Mouse (Mus musculus): ENCODE results near the gene Chd2.
A peak's percentile ranks its signal among the peaks of the same experiment; 100 is the strongest.

Chd2 gene

GRCm38 (mm10) chr7:73564131-73564530 is 22.5 kb upstream of the Chd2 start:
- DNase-seq (ENCODE audit: low read depth, low spot score) = no peak

GRCm38 (mm10) chr7:73561492-73562055 is 19.9 kb upstream of the Chd2 start:
- DNase-seq (ENCODE audit: low read depth, low spot score) = no peak

GRCm38 (mm10) chr7:73560811-73561210 is 19.2 kb upstream of the Chd2 start:
- no peak for DNase-seq (ENCODE audit: low read depth, low spot score)

- DNase-seq (ENCODE audit: low read depth, low spot score) = no peak
These were observed 18.2 kb upstream of the Chd2 start for GRCm38 (mm10) chr7:73559853-73560190.

- DNase-seq (ENCODE audit: low read depth, low spot score) = no peak
These were observed 17.7 kb upstream of the Chd2 start for GRCm38 (mm10) chr7:73559170-73559852.

GRCm38 (mm10) chr7:73558293-73559169 is 16.9 kb upstream of the Chd2 start:
- peak; percentile 100 for DNase-seq (ENCODE audit: low read depth, low spot score)

- no peak for DNase-seq (ENCODE audit: low read depth, low spot score)
These were observed 16.1 kb upstream of the Chd2 start for GRCm38 (mm10) chr7:73557671-73558265.

GRCm38 (mm10) chr7:73556688-73557667 is 15.3 kb upstream of the Chd2 start:
- DNase-seq (ENCODE audit: low read depth, low spot score) = no peak

- DNase-seq (ENCODE audit: low read depth, low spot score) = no peak
These were observed 14.4 kb upstream of the Chd2 start for GRCm38 (mm10) chr7:73555918-73556580.

- no peak for DNase-seq (ENCODE audit: low read depth, low spot score)
These were observed 13.2 kb upstream of the Chd2 start for GRCm38 (mm10) chr7:73554849-73555248.

GRCm38 (mm10) chr7:73553160-73553559 is 11.5 kb upstream of the Chd2 start:
- DNase-seq (ENCODE audit: low read depth, low spot score) = no peak

- no peak for DNase-seq (ENCODE audit: low read depth, low spot score)
These were observed 10.6 kb upstream of the Chd2 start for GRCm38 (mm10) chr7:73552054-73552750.

GRCm38 (mm10) chr7:73551370-73551769 is 9.7 kb upstream of the Chd2 start:
- no peak for DNase-seq (ENCODE audit: low read depth, low spot score)

GRCm38 (mm10) chr7:73548051-73548450 is 6.4 kb upstream of the Chd2 start:
- no peak for DNase-seq (ENCODE audit: low read depth, low spot score)

- no peak for DNase-seq (ENCODE audit: low read depth, low spot score)
These were observed 5.2 kb upstream of the Chd2 start for GRCm38 (mm10) chr7:73546561-73547510.

- DNase-seq (ENCODE audit: low read depth, low spot score) = no peak
These were observed 3.4 kb upstream of the Chd2 start for GRCm38 (mm10) chr7:73545004-73545403.

- DNase-seq (ENCODE audit: low read depth, low spot score) = no peak
These were observed 662 bp upstream of the Chd2 start for GRCm38 (mm10) chr7:73542131-73542853.

GRCm38 (mm10) chr7:73541079-73541390 is 595 bp downstream of the Chd2 start:
- DNase-seq (ENCODE audit: low read depth, low spot score) = no peak
